Mouse (Mus musculus) gastrocnemius, postnatal 36 days (tissue): ENCODE data around the gene Gpc6. TPM values are rescaled to one million over a fixed set of nuclear protein-coding genes. Genes with fewer than 3 reads are reported as not detected.

Source experiments
- DNase-seq, 2 experiments: peaks; one replicate each; pipeline ENCODE4 v3.0.0; 2022
- intact Hi-C: fragments of 180-260 bp; cut with DNase I; formaldehyde crosslinking; loops from one replicate; pipeline ENCODE4 v1.15.1; 2025
- total RNA-seq, 2 experiments: library from RNA; stranded (reverse); gene quantifications; 2 replicates each; pipeline ENCODE4 v1.2.3; 2021

Gpc6 gene
- total RNA-seq, 2 experiments from 2014 or later, result 2.0 to 2.1 TPM

GRCm38 (mm10) chr14:117777866-117778500, 852.9 kb downstream of the Gpc6 start:
- no peak for DNase-seq
- intact Hi-C loops, result no loop called here

GRCm38 (mm10) chr14:117778538-117779413, 853.7 kb downstream of the Gpc6 start:
- intact Hi-C loops, result no loop called here
- DNase-seq, result no peak

- DNase-seq, result no peak
- intact Hi-C loops, result no loop called here
Measured at GRCm38 (mm10) chr14:117781724-117782123, 856.6 kb downstream of the Gpc6 start.

GRCm38 (mm10) chr14:117783671-117784262, 858.7 kb downstream of the Gpc6 start:
- intact Hi-C loops, result no loop called here
- DNase-seq, result no peak

GRCm38 (mm10) chr14:117784960-117785359, 859.8 kb downstream of the Gpc6 start:
- intact Hi-C loops, result no loop called here
- DNase-seq, result no peak

- intact Hi-C loops, result no loop called here
- no peak for DNase-seq
Measured at GRCm38 (mm10) chr14:117785507-117786085, 860.5 kb downstream of the Gpc6 start.

- no peak for DNase-seq
- intact Hi-C loops, result no loop called here
Measured at GRCm38 (mm10) chr14:117786647-117787046, 861.5 kb downstream of the Gpc6 start.

GRCm38 (mm10) chr14:117794874-117795273, 869.8 kb downstream of the Gpc6 start:
- intact Hi-C loops, result no loop called here
- DNase-seq, result no peak

- intact Hi-C loops, result no loop called here
- DNase-seq, result no peak
Measured at GRCm38 (mm10) chr14:117796661-117797060, 871.5 kb downstream of the Gpc6 start.

GRCm38 (mm10) chr14:117800399-117800798, 875.3 kb downstream of the Gpc6 start:
- no peak for DNase-seq
- intact Hi-C loops, result no loop called here

GRCm38 (mm10) chr14:117807846-117808245, 882.7 kb downstream of the Gpc6 start:
- intact Hi-C loops, result no loop called here
- DNase-seq, result no peak

GRCm38 (mm10) chr14:117808326-117808725, 883.2 kb downstream of the Gpc6 start:
- no peak for DNase-seq
- intact Hi-C loops, result no loop called here

GRCm38 (mm10) chr14:117810321-117811270, 885.5 kb downstream of the Gpc6 start:
- intact Hi-C loops, result loop anchor here (10.0 kb wide), 1 partner anchor 1246 kb away; no protein-coding TSS in a partner anchor
- DNase-seq, result no peak

GRCm38 (mm10) chr14:117813473-117813872, 888.4 kb downstream of the Gpc6 start:
- intact Hi-C loops, result loop anchor here (10.0 kb wide), 1 partner anchor 1249 kb away; no protein-coding TSS in a partner anchor
- no peak for DNase-seq

GRCm38 (mm10) chr14:117816008-117816407, 890.9 kb downstream of the Gpc6 start:
- DNase-seq, result no peak
- intact Hi-C loops, result loop anchor here (10.0 kb wide), 1 partner anchor 1251 kb away; no protein-coding TSS in a partner anchor

GRCm38 (mm10) chr14:117816706-117817105, 891.6 kb downstream of the Gpc6 start:
- intact Hi-C loops, result loop anchor here (10.0 kb wide), 1 partner anchor 1252 kb away; no protein-coding TSS in a partner anchor

GRCm38 (mm10) chr14:117817196-117817595, 892.1 kb downstream of the Gpc6 start:
- no peak for DNase-seq
- intact Hi-C loops, result loop anchor here (10.0 kb wide), 1 partner anchor 1252 kb away; no protein-coding TSS in a partner anchor

More at GRCm38 (mm10) chr14:117816706-117817105, 891.6 kb downstream of the Gpc6 start:
- no peak for DNase-seq

- intact Hi-C loops, result no loop called here
- no peak for DNase-seq
Measured at GRCm38 (mm10) chr14:117824491-117824890, 899.4 kb downstream of the Gpc6 start.

- no peak for DNase-seq
Measured at GRCm38 (mm10) chr14:117826294-117827046, 901.4 kb downstream of the Gpc6 start.

More at GRCm38 (mm10) chr14:117826294-117827046, 901.4 kb downstream of the Gpc6 start:
- intact Hi-C loops, result no loop called here
